Mouse (Mus musculus) erythroblast, embryonic 14.5 days (primary cell): ENCODE data around the gene Bmp6.

ENCODE experiments used
- GATA1 ChIP-seq: IDR thresholded peaks from 2 replicates; pipeline ENCODE4 v1.6.1; 2012; ENCODE audit warnings: low read length, inconsistent platforms, mixed read lengths
- TAL1 ChIP-seq: IDR thresholded peaks from 3 replicates; pipeline ENCODE4 v1.6.1; 2012; ENCODE audit warnings: low read length, inconsistent platforms, mixed read lengths

DNA sequence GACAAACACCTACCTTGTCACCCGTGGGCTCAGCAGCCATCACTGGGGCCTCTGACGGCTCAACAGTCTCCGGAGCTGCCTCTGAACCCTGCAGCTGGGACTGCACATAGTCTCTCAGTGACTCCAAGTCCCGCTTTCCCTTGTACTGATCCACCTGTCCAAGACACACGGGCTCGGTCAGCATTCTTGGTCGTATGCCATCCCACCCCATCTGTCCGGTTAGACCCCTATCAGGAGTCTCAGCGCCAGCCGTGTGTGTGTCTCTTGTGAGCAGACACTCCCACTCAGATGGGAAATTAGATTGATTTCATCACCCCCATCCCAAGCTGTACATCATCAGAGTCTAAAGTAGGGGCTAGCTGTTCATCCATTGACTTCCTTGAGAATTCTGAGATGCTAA, 162.0 kb downstream of the Bmp6 start:
- TF ChIP-seq TAL1 (no peak), GATA1 (no peak)
